Mouse (Mus musculus): ENCODE data around the gene Rnf130.

GRCm38 (mm10) chr11:50090982-50091675 lies 66.0 kb downstream of the Rnf130 start:
- no peak for TF ChIP-seq POLR2A (IDR thresholded peaks at IDR 0.05; ENCODE audit: low read depth, low read length)
- no peak for TF ChIP-seq CTCF (conservative IDR thresholded peaks at IDR 0.05; ENCODE audit: insufficient read depth, insufficient read length, low read depth, low read length)

All from kidney, adult 2 months (tissue).